Mouse (Mus musculus): ENCODE results near the gene Pofut1.
"Not testable (repeated sequence)": the region's sequence is repeated elsewhere in the genome, so short reads cannot be mapped to it uniquely, and the experiment has no call there.

The Pofut1 gene

GRCm38 (mm10) chr2:153239021-153239859 is 2.1 kb upstream of the Pofut1 start:
- no peak for DNase-seq

DNA sequence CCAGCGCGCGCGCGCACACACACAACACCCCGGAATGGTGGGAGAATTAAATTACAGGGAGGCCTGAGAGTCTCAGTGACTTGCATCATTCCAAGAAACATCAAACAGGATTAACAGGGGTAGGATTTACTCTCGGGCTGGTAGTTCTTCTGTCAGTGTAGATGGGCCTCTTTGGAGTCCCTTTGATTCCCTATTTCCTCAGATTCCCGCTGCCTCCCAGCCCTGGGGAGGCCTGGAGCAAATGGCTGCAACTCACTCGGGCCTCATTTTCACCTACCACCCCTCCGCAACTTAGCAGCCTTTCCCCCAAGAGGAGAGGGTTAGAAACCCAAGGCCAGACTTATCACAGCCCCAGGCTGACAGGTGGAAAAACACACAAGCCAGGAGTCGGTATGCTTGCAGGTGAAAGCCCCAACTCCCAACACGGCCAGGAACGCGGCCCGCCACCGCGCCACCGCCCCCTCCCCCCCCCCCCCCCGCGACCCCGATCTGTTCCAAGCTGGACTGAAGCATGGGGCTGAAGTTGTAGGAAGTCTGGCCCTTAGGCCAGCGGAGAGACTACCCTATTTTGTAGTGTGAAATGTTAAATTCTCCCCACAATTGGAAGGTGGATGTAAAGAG is 1.4 kb upstream of the Pofut1 start:
- no peak for DNase-seq

DNA sequence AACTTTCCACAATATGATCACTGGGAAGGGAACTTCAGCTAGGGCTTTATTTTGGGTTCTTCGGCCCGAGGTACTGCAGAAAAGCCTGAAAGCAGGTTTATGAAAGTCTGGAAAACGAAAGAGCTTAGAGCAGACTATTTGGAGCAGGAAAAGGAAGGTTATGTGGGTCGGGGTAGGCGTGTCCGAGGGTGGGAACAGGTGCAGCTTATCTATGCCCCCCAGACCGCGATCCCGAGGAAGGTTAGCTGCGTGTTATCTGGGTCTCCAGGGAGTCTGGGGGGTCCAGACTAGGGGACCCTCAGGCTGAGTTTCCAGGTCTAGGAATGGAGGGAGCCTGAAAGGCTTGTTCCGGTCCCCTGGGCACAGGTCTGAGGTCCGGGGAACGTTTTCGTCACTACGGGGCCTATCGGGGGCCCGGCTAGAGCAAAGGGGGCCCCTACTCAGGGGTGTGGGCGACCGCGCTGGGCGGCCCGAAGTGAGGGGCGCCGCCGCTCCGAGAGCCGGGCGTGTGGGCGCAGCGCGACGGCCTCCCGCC is 565 bp upstream of the Pofut1 start:
- peak in 1 of 2 experiments; percentile 14 for DNase-seq

GRCm38 (mm10) chr2:153242156-153242555 is 823 bp downstream of the Pofut1 start:
- no peak for DNase-seq

GRCm38 (mm10) chr2:153249751-153250150 is 8.4 kb downstream of the Pofut1 start:
- no peak for DNase-seq

- no peak for DNase-seq
These were observed 15.3 kb downstream of the Pofut1 start for GRCm38 (mm10) chr2:153256604-153257003.

DNA sequence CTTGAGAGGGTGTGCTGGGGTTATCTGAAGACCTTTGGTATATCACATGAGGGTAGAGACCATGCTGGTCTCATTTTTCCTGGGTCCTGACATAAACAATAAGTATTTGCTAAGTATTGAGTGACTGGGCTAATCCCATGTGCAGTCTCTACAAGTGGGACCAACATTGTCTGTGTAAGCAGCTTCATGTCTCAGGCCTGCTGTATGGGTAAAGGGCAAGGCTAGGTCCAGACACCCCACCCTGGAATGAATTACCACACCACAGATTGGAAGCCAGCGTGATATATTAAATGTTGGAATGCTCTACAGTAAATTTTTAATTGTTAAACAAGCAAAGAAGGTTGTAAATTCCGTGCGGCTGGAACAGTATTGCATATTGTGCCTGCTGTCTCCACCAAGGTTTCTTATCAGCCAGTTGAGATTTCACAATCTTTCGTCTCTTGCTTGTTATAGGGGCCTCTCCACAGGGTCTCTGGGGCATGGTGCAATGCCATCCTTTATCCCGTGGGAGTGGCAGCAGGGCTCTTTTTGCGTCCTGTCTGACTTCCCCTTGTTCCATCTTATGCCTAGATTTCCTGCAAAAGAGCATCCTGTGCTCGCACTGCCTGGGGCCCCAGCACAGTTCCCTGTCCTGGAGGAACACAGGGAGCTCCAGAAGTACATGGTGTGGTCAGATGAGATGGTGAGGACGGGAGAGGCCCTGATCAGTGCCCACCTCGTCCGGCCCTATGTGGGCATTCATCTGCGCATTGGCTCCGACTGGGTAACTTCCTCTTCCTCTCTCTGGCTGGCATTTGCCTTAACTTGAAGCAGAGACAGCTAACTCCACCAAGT is 17.9 kb downstream of the Pofut1 start:
- DNase-seq, result no peak

- no peak for DNase-seq
These were observed 18.7 kb downstream of the Pofut1 start for GRCm38 (mm10) chr2:153259864-153260674.

GRCm38 (mm10) chr2:153263053-153263452 is 21.7 kb downstream of the Pofut1 start:
- no peak for DNase-seq

DNA sequence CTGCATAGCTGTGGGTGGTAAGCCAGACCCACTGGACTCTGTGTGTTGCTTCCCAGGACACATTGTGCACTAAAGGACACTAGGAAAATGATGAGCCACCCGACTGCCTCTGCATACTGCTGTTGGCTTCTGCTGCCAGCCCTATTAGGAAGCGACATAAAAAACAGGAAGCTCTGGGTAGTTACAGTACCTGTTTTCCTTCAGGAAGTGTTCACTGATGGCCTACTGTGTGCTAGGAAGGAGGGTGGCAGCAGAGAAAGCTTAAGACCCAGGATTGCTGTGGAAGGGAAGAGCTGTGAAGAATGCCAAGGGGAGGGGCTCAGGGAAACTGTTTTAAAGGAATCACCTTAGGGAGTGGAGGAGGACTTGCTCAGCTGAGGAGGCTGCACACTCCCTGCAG is 26.0 kb downstream of the Pofut1 start:
- DNase-seq, result no peak

DNA sequence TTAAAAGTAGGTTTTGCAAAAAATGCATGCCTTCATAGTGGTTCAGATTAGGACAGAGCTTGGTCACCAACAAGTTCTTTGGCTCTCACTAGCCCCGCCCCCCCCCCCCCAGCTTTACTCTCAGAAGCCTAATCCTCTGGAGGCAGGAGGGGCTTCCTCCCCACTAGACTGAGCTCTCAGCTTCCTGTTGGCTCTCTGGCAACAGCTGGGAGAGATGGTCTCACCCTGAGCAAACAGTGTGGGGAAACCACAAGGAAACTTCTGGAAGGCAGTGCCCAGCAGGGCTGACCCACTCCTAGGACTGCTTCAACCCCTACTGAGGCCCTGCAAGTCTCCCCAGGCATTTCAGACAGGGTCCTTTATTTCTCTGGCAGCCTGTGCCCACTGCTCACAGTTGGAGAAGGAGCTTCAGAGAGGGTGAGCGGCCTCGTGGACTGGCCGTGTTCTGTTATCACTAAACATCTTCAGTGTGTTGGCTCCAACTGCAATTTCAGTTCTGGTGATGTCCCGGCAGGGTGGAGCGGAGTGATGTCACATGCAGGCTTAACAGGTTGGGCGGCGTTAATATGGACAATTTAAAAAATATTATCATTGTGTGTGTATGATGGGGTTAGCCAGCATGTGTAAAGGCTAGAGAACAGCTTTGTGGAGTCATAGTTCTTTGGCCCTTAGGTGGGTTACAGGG is 29.0 kb downstream of the Pofut1 start:
- DNase-seq, result not testable (repeated sequence)

GRCm38 (mm10) chr2:153274200-153274918 is 33.0 kb downstream of the Pofut1 start:
- not testable (repeated sequence) for DNase-seq

GRCm38 (mm10) chr2:153274919-153275247 is 33.5 kb downstream of the Pofut1 start:
- no peak for DNase-seq

GRCm38 (mm10) chr2:153275577-153275976 is 34.2 kb downstream of the Pofut1 start:
- not testable (repeated sequence) for DNase-seq

DNA sequence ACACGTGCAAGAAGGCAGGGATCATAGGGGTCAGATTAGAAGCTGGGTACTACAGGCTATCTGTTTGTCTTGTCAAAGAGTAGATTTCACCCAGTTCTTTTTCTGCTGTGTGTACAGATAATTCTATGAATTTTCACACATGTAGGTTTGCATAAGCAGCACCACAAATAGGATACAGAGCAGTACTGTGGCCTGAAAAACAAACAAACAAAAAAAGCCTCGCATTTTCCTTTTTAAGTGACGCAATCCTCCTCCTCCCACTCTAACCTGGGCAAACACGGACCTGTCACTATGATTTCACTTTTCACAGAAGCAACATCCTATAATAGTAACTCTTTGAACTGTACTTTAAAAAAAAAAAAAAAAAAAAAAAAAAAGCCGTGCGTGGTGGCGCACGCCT is 35.1 kb downstream of the Pofut1 start:
- no peak for DNase-seq

- not testable (repeated sequence) for DNase-seq
These were observed 35.5 kb downstream of the Pofut1 start for GRCm38 (mm10) chr2:153276846-153277245.

GRCm38 (mm10) chr2:153278357-153278756 is 37.0 kb downstream of the Pofut1 start:
- DNase-seq, result no peak

DNA sequence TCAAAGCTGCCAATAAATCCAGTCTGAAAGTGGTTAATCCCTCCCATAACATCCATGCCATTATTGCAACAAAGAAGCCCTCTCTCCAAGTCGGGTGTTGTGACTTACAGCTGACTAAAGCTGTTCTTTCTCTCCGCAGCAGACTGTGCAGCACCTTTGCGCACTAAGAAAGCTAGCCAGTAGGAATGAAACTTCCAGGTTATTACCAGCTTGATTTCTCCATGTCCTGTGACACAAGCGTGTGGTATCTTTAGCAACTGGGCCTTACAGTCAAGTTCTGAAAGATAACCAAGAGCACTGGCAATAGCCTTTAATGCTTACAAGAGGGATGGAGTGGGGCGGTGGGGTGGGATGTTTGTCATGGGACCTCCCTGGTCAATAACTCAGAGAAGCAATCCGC is 42.6 kb downstream of the Pofut1 start:
- DNase-seq, result no peak

DNA sequence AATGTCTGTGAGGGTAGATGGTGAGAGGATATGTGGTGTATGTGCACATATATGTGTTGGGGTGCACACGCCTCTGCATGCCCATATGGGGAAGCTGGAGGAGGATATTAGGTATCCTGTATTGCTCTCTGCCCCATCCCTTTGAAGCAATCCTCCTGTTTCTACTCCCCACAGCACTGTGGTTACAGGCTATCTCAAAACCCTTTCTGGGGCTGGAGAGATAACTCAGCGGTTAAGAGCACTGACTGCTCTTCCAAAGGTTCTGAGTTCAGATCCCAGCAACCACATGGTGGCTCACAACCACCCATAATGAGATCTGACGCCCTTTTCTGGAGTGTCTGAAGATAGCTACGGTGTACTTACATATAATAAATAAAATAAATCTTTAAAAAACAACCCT is 45.2 kb downstream of the Pofut1 start:
- no peak for DNase-seq

DNA sequence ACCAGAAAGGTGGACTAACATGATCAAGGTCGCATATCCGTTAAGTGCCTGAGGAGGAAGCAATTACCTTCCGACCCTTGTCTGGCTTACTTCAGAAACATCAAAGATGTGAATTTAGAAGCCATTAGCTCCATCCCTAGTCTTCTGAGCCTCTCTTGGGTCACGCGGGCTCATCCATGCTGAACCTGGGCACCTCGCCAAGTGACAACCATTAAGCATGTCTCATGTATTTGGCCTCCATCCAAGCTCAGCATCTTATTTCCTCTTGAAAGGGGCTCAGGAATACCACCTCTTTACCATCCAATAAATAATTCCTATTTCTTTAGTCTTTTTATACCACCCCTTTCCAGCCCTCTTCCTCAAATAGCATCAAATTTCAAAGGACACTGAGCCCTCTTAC is 46.5 kb downstream of the Pofut1 start:
- peak; percentile 20 to 35 for DNase-seq

Measured in cerebellum, adult 18-20 months (tissue).